Mouse (Mus musculus) bone marrow macrophage, adult 2 months (primary cell): ENCODE data around the gene Pou2f1.

Experiments
- CTCF ChIP-seq: IDR thresholded peaks from 2 replicates; pipeline ENCODE4 v1.5.1; 2012; ENCODE audit warnings: low read depth, mild to moderate bottlenecking, low read length, moderate library complexity
- POLR2A ChIP-seq: IDR thresholded peaks from 2 replicates; pipeline ENCODE4 v1.6.1; 2012; ENCODE audit warnings: mild to moderate bottlenecking, low read depth, low read length, borderline replicate concordance

DNA sequence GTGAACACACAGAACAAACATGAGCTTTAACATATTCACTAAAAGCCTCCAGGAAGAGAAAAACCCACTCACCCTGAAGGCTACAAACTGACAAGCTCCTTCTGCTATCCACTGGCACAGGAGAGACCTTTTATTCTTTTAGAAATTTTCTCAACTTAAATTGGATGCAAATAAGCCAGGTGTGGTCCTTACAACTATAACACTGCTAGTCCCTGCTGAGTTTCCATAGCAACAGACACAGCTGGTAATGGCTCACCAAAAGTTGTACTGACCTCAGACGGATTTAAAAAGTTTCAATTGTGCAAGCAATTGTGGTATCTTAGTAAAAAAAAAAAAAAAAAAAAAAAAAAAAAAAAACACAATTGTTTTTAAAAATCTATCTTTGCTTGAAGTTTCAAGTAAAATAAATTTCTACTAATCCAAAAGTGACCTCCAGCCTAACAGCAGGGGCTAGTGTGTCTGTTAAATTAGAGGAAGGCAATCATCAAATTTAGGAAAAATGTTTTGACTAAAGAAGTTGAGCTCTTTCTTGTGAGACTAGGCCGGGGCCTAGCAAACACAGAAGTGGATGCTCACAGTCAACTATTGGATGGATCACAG, 54.2 kb downstream of the Pou2f1 start:
- TF ChIP-seq CTCF: no peak
- no peak for TF ChIP-seq POLR2A
